Mouse (Mus musculus): ENCODE results near the gene Tspan32.

- TF ChIP-seq EP300 (IDR thresholded peaks at IDR 0.05; ENCODE audit: insufficient read depth, low read depth, low read length) (no peak), CTCF (IDR thresholded peaks at IDR 0.05; ENCODE audit: low read depth, low read length) (no peak)
These were observed 38.1 kb downstream of the Tspan32 start for GRCm38 (mm10) chr7:143042897-143043300.
